Mouse (Mus musculus): ENCODE results near the gene Fiz1. TPM values are rescaled to one million over a fixed set of nuclear protein-coding genes. Genes with fewer than 3 reads are reported as not detected.
A peak's percentile ranks its signal among the peaks of the same experiment; 100 is the strongest.

Fiz1 gene
- polyA plus RNA-seq, 1 experiment from 2014 or later, result 37.1 TPM

DNA sequence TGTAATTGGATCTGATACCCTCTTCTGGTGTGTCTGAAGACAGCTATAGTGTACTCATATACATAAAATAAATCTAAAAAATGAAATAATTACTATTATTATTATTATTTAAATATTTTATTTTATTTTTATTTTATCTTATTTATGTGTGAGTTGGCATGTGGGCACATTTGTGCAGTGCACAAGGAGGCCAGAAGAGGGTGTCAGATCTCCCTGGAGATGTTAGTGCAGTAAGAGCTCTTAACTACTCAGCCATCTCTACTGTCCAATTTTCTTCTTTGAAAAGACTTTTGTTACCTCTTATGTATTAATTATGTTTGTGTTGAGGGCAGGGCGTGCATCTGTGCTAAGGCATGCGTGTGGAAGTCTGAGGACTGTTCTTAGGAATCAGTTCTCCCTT is 14.6 kb downstream of the Fiz1 start:
- Histone ChIP-seq H3K4me2 (no peak overlapping the region), H3K27ac (ENCODE audit: low read depth, low read length) (no peak overlapping the region), H3K27me3 (replicated peaks; ENCODE audit: control insufficient read depth, insufficient read depth, low read length) (peaks cover 15% of the 10 kb centered on the region), H3K36me3 (ENCODE audit: control insufficient read depth, insufficient read depth, low read length) (no peaks in the 10 kb centered on the region), H3K9ac (ENCODE audit: low read depth, low read length) (no peak overlapping the region), H3K4me1 (replicated peaks; ENCODE audit: control insufficient read depth, insufficient read depth, low read length) (peaks cover 5% of the 10 kb centered on the region; the same call in 1 of the 2 replicates), H3K9me3 (ENCODE audit: control insufficient read depth, low read length) (no peaks in the 10 kb centered on the region), H3K4me3 (ENCODE audit: low read depth, low read length) (no peak overlapping the region)
- ATAC-seq (replicated peaks; ENCODE audit: low FRiP score), result no peak
- no peak for DNase-seq (ENCODE audit: low spot score)
- 57% methylated on average over 2 of the region's 2 CpGs for WGBS

DNA sequence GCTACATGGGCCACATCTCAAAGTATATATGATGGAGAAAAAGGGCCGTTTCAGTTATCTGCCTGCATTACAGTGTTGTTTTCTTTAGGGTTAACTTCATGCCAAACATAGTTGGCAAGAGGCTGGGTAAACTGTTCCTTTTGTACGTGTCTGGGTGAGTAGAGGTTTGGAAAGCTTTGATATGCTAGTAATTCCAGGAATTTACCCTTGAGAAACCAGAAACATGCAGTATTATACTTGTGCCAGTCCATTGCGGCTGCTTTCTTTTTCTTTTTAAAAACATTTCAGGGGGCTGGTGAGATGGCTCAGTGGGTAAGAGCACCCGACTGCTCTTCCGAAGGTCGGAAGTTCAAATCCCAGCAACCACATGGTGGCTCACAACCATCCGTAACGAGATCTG is 17.6 kb downstream of the Fiz1 start:
- WGBS, result 63% methylated on average over 6 of the region's 8 CpGs
- Histone ChIP-seq H3K36me3 (ENCODE audit: control insufficient read depth, insufficient read depth, low read length) (peaks cover 5% of the 10 kb centered on the region; the same call in 1 of the 2 replicates), H3K4me1 (replicated peaks; ENCODE audit: control insufficient read depth, insufficient read depth, low read length) (peaks cover 5% of the 10 kb centered on the region; the same call in 1 of the 2 replicates), H3K9me3 (ENCODE audit: control insufficient read depth, low read length) (no peaks in the 10 kb centered on the region), H3K4me3 (ENCODE audit: low read depth, low read length) (no peak overlapping the region), H3K27ac (ENCODE audit: low read depth, low read length) (no peak overlapping the region), H3K9ac (ENCODE audit: low read depth, low read length) (no peak overlapping the region), H3K27me3 (replicated peaks; ENCODE audit: control insufficient read depth, insufficient read depth, low read length) (peaks cover 43% of the 10 kb centered on the region), H3K4me2 (peak overlapping the region; percentile 65)
- ATAC-seq (replicated peaks; ENCODE audit: low FRiP score) (no peak), DNase-seq (ENCODE audit: low spot score) (no peak)

DNA sequence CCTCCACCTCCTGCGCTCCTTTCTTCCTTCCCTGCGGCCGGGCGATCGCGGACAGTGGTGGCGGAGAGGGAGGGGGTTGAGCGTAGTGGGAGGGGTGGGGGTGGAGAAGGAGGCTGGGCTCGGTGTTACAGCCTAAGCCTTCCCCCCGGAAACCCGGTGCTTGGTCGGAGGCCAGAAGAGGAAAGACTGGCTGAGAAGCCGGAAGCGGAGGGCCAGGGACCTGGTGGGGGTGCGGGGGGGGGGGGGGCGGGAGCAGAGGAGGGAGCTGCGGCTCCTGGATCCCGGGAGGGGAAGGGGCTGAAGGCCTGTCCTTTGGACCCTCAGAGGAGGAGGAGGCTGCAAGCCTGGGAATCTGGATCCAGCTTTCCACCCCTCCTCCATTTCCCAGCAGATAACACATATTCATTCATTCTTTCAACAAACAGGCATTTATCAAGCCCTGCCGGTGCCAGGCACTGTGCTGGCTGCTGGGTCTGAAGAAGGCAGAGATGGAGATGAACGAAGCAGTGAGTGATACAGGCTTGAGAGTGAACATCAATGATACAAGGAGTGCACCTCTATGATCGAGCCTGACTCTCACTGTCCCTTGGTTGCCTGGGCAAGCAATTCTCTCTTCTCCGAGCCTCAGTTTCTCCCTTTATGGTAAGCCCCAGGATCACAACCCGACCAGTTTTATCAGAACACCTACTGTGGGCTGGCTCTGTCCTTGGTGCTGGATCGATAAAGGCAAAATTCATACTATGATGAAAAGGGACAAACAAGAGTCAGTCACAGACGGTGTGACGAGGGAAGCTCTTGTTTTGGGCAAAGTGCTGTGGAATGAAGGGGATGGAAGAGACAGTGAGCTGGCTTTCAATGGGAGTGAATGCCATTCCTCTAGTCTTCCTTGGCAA is 18.2 kb downstream of the Fiz1 start, which contains the start of gene Zfp579:
Zfp579 (minus strand) TSS at position 156 of the 893 bp plus-strand sequence.
- DNase-seq (ENCODE audit: low spot score) (peak; percentile 81), ATAC-seq (replicated peaks; ENCODE audit: low FRiP score) (peak; percentile 74)
- H3K4me1 ChIP-seq (replicated peaks; ENCODE audit: control insufficient read depth, insufficient read depth, low read length), result peaks cover 5% of the 10 kb centered on the region; the same call in 1 of the 2 replicates
- WGBS, result 6% methylated on average over 22 of the region's 26 CpGs
- H3K9me3 ChIP-seq (ENCODE audit: control insufficient read depth, low read length), result no peaks in the 10 kb centered on the region
- peaks cover 46% of the 10 kb centered on the region for H3K27me3 ChIP-seq (replicated peaks; ENCODE audit: control insufficient read depth, insufficient read depth, low read length)
- peak within 1 kb of the TSS; percentile 38; the same call in 1 of the 2 replicates for H3K27ac ChIP-seq (ENCODE audit: low read depth, low read length)
- H3K9ac ChIP-seq (ENCODE audit: low read depth, low read length), result peak within 1 kb of the TSS; percentile 57
- peak within 1 kb of the TSS; percentile 65 for H3K4me2 ChIP-seq
- peaks cover 5% of the 10 kb centered on the region; the same call in 1 of the 2 replicates for H3K36me3 ChIP-seq (ENCODE audit: control insufficient read depth, insufficient read depth, low read length)
- H3K4me3 ChIP-seq (ENCODE audit: low read depth, low read length), result peak within 1 kb of the TSS; percentile 57

DNA sequence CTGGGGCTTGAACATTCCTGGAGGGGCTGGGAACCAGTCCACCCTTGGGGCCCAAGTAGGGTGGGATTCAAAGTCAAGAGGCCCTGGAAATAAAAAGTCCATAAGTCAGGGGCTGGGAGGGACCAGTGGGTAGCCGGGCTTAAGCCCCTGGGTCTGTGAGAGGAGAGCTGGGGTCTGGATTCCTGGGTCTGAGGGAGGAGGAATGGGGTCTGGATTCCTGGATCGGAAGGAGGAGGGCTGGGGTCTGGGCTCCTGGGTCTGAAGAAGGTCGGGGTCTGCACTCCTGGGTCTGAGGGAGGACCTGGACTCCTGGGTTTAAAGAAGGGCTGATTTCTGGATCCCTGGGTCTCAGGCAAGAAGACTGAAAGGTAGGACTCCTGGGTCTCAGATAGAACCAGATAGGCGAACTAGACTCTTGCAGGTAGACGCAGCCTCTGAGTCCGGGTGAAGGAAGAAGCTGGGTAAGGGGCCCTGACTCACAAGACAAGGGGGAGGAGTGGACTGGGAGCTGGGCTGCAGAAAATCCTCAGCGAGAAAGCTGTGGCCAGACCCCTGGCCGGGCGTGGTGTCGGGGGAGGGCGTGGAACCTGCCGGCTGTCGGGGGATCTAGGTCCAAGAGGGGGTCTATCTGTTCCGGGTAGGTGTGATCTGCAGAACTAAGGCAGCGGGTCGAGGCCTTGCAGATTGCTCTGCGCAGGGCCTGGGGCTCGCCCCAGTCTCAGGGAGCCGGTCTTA is 19.1 kb downstream of the Fiz1 start:
- peak overlapping the region; percentile 65 for H3K4me2 ChIP-seq
- ATAC-seq (replicated peaks; ENCODE audit: low FRiP score) (peak; percentile 22; the same call in 1 of the 2 replicates), DNase-seq (ENCODE audit: low spot score) (no peak)
- peaks cover 5% of the 10 kb centered on the region; the same call in 1 of the 2 replicates for H3K36me3 ChIP-seq (ENCODE audit: control insufficient read depth, insufficient read depth, low read length)
- H3K4me3 ChIP-seq (ENCODE audit: low read depth, low read length), result peak overlapping the region; percentile 57
- no peaks in the 10 kb centered on the region for H3K9me3 ChIP-seq (ENCODE audit: control insufficient read depth, low read length)
- peaks cover 46% of the 10 kb centered on the region for H3K27me3 ChIP-seq (replicated peaks; ENCODE audit: control insufficient read depth, insufficient read depth, low read length)
- peak overlapping the region; percentile 57 for H3K9ac ChIP-seq (ENCODE audit: low read depth, low read length)
- WGBS, result 8% methylated on average over 19 of the region's 19 CpGs
- H3K4me1 ChIP-seq (replicated peaks; ENCODE audit: control insufficient read depth, insufficient read depth, low read length), result peaks cover 5% of the 10 kb centered on the region; the same call in 1 of the 2 replicates
- H3K27ac ChIP-seq (ENCODE audit: low read depth, low read length), result no peak overlapping the region

DNA sequence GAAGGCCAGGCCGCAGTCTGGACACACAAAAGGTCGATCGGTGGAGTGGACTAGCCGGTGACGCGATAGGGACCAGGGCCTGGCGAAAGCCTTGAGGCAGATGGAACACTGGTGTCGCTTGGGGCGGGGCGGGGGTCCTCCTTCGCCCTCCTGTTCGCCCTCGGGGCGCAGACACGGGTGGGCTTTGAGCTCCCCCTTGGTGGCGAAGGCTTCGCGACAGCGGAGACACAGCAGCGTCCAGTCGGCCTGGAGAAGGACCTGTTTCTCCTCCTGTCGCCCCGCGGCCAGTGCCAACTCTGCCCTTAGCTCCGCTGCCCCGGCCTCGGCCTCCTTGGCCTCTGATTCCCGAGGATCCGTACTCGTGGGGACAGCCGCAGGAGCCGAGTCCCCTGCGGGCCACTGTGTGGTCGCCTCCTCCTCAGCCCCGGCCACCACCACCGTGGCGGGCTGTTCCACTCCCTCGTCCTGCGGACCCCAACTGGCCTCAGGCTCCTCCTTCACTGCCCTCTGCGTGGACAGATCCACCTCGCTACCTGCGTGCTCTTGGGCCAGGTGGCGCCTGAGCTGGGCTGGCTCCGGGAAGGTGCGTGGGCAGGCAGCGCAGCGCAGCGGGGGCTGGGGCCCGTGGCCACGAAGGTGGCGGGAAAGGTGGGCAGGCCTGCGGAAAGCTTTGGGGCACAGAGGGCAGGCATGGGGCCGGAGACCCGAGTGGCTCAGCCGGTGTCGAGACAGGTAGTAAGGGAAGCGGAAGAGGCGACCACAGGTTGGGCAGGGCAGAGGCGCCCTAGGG is 20.3 kb downstream of the Fiz1 start:
- Histone ChIP-seq H3K27me3 (replicated peaks; ENCODE audit: control insufficient read depth, insufficient read depth, low read length) (peaks cover 46% of the 10 kb centered on the region), H3K4me3 (ENCODE audit: low read depth, low read length) (no peak overlapping the region), H3K9me3 (ENCODE audit: control insufficient read depth, low read length) (no peaks in the 10 kb centered on the region), H3K4me2 (peak overlapping the region; percentile 31), H3K36me3 (ENCODE audit: control insufficient read depth, insufficient read depth, low read length) (peaks cover 5% of the 10 kb centered on the region; the same call in 1 of the 2 replicates), H3K4me1 (replicated peaks; ENCODE audit: control insufficient read depth, insufficient read depth, low read length) (peaks cover 5% of the 10 kb centered on the region; the same call in 1 of the 2 replicates), H3K27ac (ENCODE audit: low read depth, low read length) (no peak overlapping the region), H3K9ac (ENCODE audit: low read depth, low read length) (no peak overlapping the region)
- DNase-seq (ENCODE audit: low spot score) (no peak), ATAC-seq (replicated peaks; ENCODE audit: low FRiP score) (no peak)
- WGBS, result 40% methylated on average over 59 of the region's 59 CpGs

DNA sequence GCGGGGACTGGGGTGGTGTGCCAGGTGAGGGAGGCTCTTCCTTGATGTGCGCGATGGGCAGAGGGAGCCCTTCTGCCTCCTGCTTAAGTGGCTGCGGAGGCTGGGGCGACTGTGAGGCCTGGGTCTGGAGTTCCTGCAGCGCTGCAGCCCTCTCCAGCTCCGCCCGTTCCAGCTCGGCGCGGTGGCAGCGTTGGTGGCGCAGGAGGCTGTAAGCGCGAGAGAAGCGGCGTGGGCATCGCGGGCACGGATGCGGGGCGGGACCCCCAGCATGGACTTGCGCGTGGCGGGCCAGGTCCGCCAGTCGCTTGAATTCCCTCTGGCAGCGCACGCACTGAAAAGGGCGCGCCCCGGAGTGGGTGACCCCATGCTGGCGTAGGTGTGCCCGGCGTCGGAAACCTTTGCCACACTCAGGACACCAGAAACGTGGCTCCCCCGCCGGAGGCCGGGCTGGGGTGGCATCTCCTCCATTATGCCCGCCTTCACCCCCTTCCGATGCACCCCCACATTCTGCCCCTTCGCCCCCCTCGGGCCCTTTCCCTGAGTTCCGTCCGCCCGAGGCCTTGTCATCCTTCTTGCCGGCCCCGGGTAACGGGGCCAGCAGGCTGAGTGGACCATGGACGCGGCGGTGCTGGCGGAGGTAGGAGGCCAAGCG is 21.0 kb downstream of the Fiz1 start:
- no peak for ATAC-seq (replicated peaks; ENCODE audit: low FRiP score)
- 33% methylated on average over 55 of the region's 55 CpGs for WGBS

DNA sequence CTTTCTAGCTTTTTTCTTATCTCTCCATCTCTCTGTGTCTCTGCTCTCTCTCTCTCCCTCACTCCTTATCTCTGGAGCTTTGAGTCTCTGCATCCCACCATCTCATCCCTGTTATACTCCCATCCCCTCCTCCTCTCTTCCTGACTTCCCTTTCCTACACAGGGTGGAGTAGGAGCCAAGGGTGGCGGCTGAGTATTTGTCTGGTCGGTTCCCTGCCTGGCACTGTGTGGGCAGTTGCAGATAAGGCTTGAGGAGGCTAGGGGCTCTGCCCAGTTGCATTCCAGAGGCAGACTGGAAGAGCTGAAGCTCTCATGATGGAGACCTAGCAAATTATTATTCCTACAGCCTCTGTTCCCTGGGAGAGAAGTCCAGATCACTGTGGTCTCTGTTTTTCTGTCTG is 26.2 kb downstream of the Fiz1 start:
- no peak for DNase-seq (ENCODE audit: low spot score)
- 47% methylated on average over 2 of the region's 2 CpGs for WGBS
- Histone ChIP-seq H3K27ac (ENCODE audit: low read depth, low read length) (no peak overlapping the region), H3K4me1 (replicated peaks; ENCODE audit: control insufficient read depth, insufficient read depth, low read length) (no peaks in the 10 kb centered on the region), H3K4me2 (no peak overlapping the region), H3K4me3 (ENCODE audit: low read depth, low read length) (no peak overlapping the region), H3K9ac (ENCODE audit: low read depth, low read length) (no peak overlapping the region), H3K27me3 (replicated peaks; ENCODE audit: control insufficient read depth, insufficient read depth, low read length) (peaks cover 15% of the 10 kb centered on the region), H3K9me3 (ENCODE audit: control insufficient read depth, low read length) (no peaks in the 10 kb centered on the region), H3K36me3 (ENCODE audit: control insufficient read depth, insufficient read depth, low read length) (peaks cover 4% of the 10 kb centered on the region; the same call in 1 of the 2 replicates)
- no peak for ATAC-seq (replicated peaks; ENCODE audit: low FRiP score)

More for the DNA sequence above, 21.0 kb downstream of the Fiz1 start:
- DNase-seq (ENCODE audit: low spot score), result no peak
- Histone ChIP-seq H3K4me2 (no peak overlapping the region; the same call in 1 of the 2 replicates), H3K36me3 (ENCODE audit: control insufficient read depth, insufficient read depth, low read length) (peaks cover 5% of the 10 kb centered on the region; the same call in 1 of the 2 replicates), H3K9ac (ENCODE audit: low read depth, low read length) (no peak overlapping the region), H3K4me1 (replicated peaks; ENCODE audit: control insufficient read depth, insufficient read depth, low read length) (peaks cover 5% of the 10 kb centered on the region; the same call in 1 of the 2 replicates), H3K27me3 (replicated peaks; ENCODE audit: control insufficient read depth, insufficient read depth, low read length) (peaks cover 46% of the 10 kb centered on the region), H3K9me3 (ENCODE audit: control insufficient read depth, low read length) (no peaks in the 10 kb centered on the region), H3K27ac (ENCODE audit: low read depth, low read length) (no peak overlapping the region), H3K4me3 (ENCODE audit: low read depth, low read length) (no peak overlapping the region)

Data from liver, embryonic 11.5 days (tissue).